Mouse (Mus musculus) forebrain, postnatal 0 days (tissue): ENCODE measurements around the gene Tcf20. TPM values are rescaled to one million over a fixed set of nuclear protein-coding genes. Genes with fewer than 3 reads are reported as not detected.
A peak's percentile ranks its signal among the peaks of the same experiment; 100 is the strongest.

Source experiments
- ATAC-seq: fragments of 200-750 bp; cut with Nextera tagmentation; 2 replicates; pipeline ENCODE4 v1.8.0; 2017; ENCODE audit warnings: mild to moderate bottlenecking, moderate library complexity
- DNase-seq: peaks from one replicate; pipeline ENCODE4 v3.0.0-alpha.2; 2015
- H3K27ac ChIP-seq: fragments of 300-500 bp; sonication (generic); 2 replicates; pipeline ENCODE4 v1.5.1; 2014; ENCODE audit warnings: low read depth, mild to moderate bottlenecking, antibody characterized with exemption, low read length, moderate library complexity, mixed read lengths
- H3K27me3 ChIP-seq: fragments of 300-500 bp; sonication (generic); 2 replicates; pipeline ENCODE4 v1.6.1; 2014; ENCODE audit warnings: mild to moderate bottlenecking, low read length, mixed read lengths; ENCODE audit not compliant: insufficient read depth
- H3K36me3 ChIP-seq: fragments of 300-500 bp; sonication (generic); 2 replicates; pipeline ENCODE4 v1.6.1; 2014; ENCODE audit warnings: mild to moderate bottlenecking, moderate library complexity; ENCODE audit not compliant: insufficient read depth
- H3K4me1 ChIP-seq: fragments of 300-500 bp; sonication (generic); 2 replicates; pipeline ENCODE4 v1.6.1; 2014; ENCODE audit warnings: antibody characterized with exemption; ENCODE audit not compliant: insufficient read depth
- H3K4me2 ChIP-seq: fragments of 300-500 bp; sonication (generic); 2 replicates; pipeline ENCODE4 v1.6.1; 2014; ENCODE audit warnings: low read depth, mild to moderate bottlenecking, moderate library complexity
- H3K4me3 ChIP-seq: fragments of 300-500 bp; sonication (generic); 2 replicates; pipeline ENCODE4 v1.5.1; 2014; ENCODE audit warnings: low read depth, low read length, mixed read lengths
- H3K9ac ChIP-seq: fragments of 300-500 bp; sonication (generic); 2 replicates; pipeline ENCODE4 v1.6.1; 2014; ENCODE audit warnings: mild to moderate bottlenecking
- H3K9me3 ChIP-seq: fragments of 300-500 bp; sonication (generic); 2 replicates; pipeline ENCODE4 v1.6.1; 2016; ENCODE audit warnings: low read length
- CTCF ChIP-seq: sonication (generic); IDR thresholded peaks from 2 replicates; pipeline ENCODE4 v1.5.1; 2016; ENCODE audit warnings: antibody characterized with exemption, control low read depth, low read depth
- WGBS: fragments of 180-500 bp; shearing (Covaris S2); extraction: QIAGEN DNeasy Blood & Tissue Kit; methylation state at CpG from one replicate; pipeline ENCODE4 v1.1.7; 2014; 5-methylcytosine and 5-hydroxymethylcytosine counted together
- polyA plus RNA-seq: library from polyadenylated mRNA; unstranded; fragments of >200 nt; fragmentation: Nextera tagmentation; extraction: Ambion mirVana; gene quantifications from 2 replicates; pipeline ENCODE4 v1.2.1, GENCODE M21; 2015
- total RNA-seq: library from RNA; depleted of rRNA; stranded (reverse); fragments of >200 nt; gene quantifications from 2 replicates; pipeline ENCODE4 v1.2.3, GENCODE M21; 2014

Tcf20 gene
- total and polyA plus RNA-seq, 2 experiments from 2014 or later: 12.2 to 150 TPM

- TF ChIP-seq CTCF: no peak
- ATAC-seq: no peak
- Histone ChIP-seq H3K9ac (no peak overlapping the region), H3K27ac (no peak overlapping the region), H3K4me3 (no peak overlapping the region), H3K36me3 (no peaks in the 10 kb centered on the region), H3K9me3 (no peaks in the 10 kb centered on the region), H3K27me3 (no peaks in the 10 kb centered on the region), H3K4me1 (no peaks in the 10 kb centered on the region), H3K4me2 (no peak overlapping the region)
- DNase-seq: no peak
- WGBS: 91% methylated on average over 1 of the region's 1 CpGs
These were observed 124.0 kb downstream of the Tcf20 start for GRCm38 (mm10) chr15:82863674-82864073.

- TF ChIP-seq CTCF: no peak
- Histone ChIP-seq H3K9me3 (no peaks in the 10 kb centered on the region), H3K27me3 (no peaks in the 10 kb centered on the region), H3K36me3 (peaks cover 42% of the 10 kb centered on the region), H3K4me2 (no peak overlapping the region), H3K4me3 (no peak overlapping the region), H3K9ac (no peak overlapping the region), H3K27ac (peak overlapping the region; percentile 57), H3K4me1 (no peaks in the 10 kb centered on the region)
- DNase-seq (peak; percentile 29), ATAC-seq (peak; percentile 43)
- WGBS: 27% methylated on average over 11 of the region's 11 CpGs
These were observed 130.9 kb downstream of the Tcf20 start for GRCm38 (mm10) chr15:82856652-82857378.

- Histone ChIP-seq H3K27me3 (no peaks in the 10 kb centered on the region), H3K4me3 (no peak overlapping the region), H3K27ac (no peak overlapping the region), H3K4me2 (no peak overlapping the region), H3K4me1 (no peaks in the 10 kb centered on the region), H3K9me3 (no peaks in the 10 kb centered on the region), H3K9ac (no peak overlapping the region), H3K36me3 (peaks cover 42% of the 10 kb centered on the region)
- no peak for DNase-seq
- ATAC-seq: no peak
- WGBS: 81% methylated on average over 2 of the region's 2 CpGs
- peak; percentile 36 for TF ChIP-seq CTCF
These were observed 131.6 kb downstream of the Tcf20 start for GRCm38 (mm10) chr15:82856065-82856464.

GRCm38 (mm10) chr15:82839146-82839545 is 148.5 kb downstream of the Tcf20 start:
- H3K9me3 ChIP-seq: no peaks in the 10 kb centered on the region
- H3K27ac ChIP-seq: no peak overlapping the region
- no peaks in the 10 kb centered on the region for H3K27me3 ChIP-seq
- WGBS: 98% methylated on average over 3 of the region's 3 CpGs
- no peaks in the 10 kb centered on the region for H3K36me3 ChIP-seq
- H3K4me1 ChIP-seq: no peaks in the 10 kb centered on the region
- H3K9ac ChIP-seq: no peak overlapping the region
- no peak overlapping the region for H3K4me2 ChIP-seq
- no peak overlapping the region for H3K4me3 ChIP-seq
- TF ChIP-seq CTCF: no peak
- no peak for ATAC-seq
- no peak for DNase-seq

GRCm38 (mm10) chr15:82829917-82830316 is 157.8 kb downstream of the Tcf20 start:
- no peak for TF ChIP-seq CTCF
- WGBS: 78% methylated on average over 6 of the region's 6 CpGs
- H3K27me3 ChIP-seq: no peaks in the 10 kb centered on the region
- no peaks in the 10 kb centered on the region for H3K36me3 ChIP-seq
- no peaks in the 10 kb centered on the region for H3K4me1 ChIP-seq
- no peak overlapping the region for H3K9ac ChIP-seq
- H3K4me2 ChIP-seq: no peak overlapping the region
- H3K4me3 ChIP-seq: no peak overlapping the region
- no peak overlapping the region for H3K27ac ChIP-seq
- DNase-seq (no peak), ATAC-seq (no peak)
- no peaks in the 10 kb centered on the region for H3K9me3 ChIP-seq

GRCm38 (mm10) chr15:82825866-82826265 is 161.8 kb downstream of the Tcf20 start:
- ATAC-seq: no peak
- H3K9me3 ChIP-seq: no peaks in the 10 kb centered on the region
- H3K4me3 ChIP-seq: no peak overlapping the region
- no peak for TF ChIP-seq CTCF
- H3K27ac ChIP-seq: no peak overlapping the region
- DNase-seq: no peak
- no peaks in the 10 kb centered on the region for H3K27me3 ChIP-seq
- H3K9ac ChIP-seq: no peak overlapping the region
- peaks cover 8% of the 10 kb centered on the region; the same call in 1 of the 2 replicates for H3K36me3 ChIP-seq
- H3K4me2 ChIP-seq: no peak overlapping the region
- no peaks in the 10 kb centered on the region for H3K4me1 ChIP-seq

GRCm38 (mm10) chr15:82822347-82822746 is 165.3 kb downstream of the Tcf20 start:
- Histone ChIP-seq H3K4me2 (no peak overlapping the region), H3K9me3 (no peaks in the 10 kb centered on the region), H3K27me3 (no peaks in the 10 kb centered on the region), H3K4me3 (no peak overlapping the region), H3K36me3 (peaks cover 8% of the 10 kb centered on the region; the same call in 1 of the 2 replicates), H3K9ac (no peak overlapping the region), H3K27ac (no peak overlapping the region), H3K4me1 (no peaks in the 10 kb centered on the region)
- no peak for ATAC-seq
- WGBS: 66% methylated on average over 3 of the region's 4 CpGs
- DNase-seq: no peak
- TF ChIP-seq CTCF: no peak
